Mouse (Mus musculus): ENCODE data around the gene 4930516K23Rik. TPM values are rescaled to one million over a fixed set of nuclear protein-coding genes. Genes with fewer than 3 reads are reported as not detected.

4930516K23Rik gene
- total and polyA plus RNA-seq, 3 experiments: not detected

GRCm38 (mm10) chr7:104071769-104072168, 10.5 kb upstream of the 4930516K23Rik start, which contains the start of gene Olfr644:
Gene Olfr644, minus strand, starts transcription at chr7:104071869.
- TF ChIP-seq CTCF (IDR thresholded peaks at IDR 0.05 in 2 of 3, conservative IDR thresholded peaks at IDR 0.05 in 1 of 3; ENCODE audit: control insufficient read depth in 1 of 3, insufficient read depth in 1 of 3, low read depth in 2 of 3, low read length in 3 of 3, poor library complexity in 1 of 3, severe bottlenecking in 1 of 3) (no peak), UBTF (IDR thresholded peaks at IDR 0.05; ENCODE audit: borderline replicate concordance, insufficient read depth, low read depth, low read length) (no peak), RAD21 (IDR thresholded peaks at IDR 0.05; ENCODE audit: low read depth, low read length) (no peak), MYB (IDR thresholded peaks at IDR 0.05; ENCODE audit: low read depth, low read length) (no peak), MAZ (IDR thresholded peaks at IDR 0.05; ENCODE audit: low read depth, low read length) (no peak), CHD2 (IDR thresholded peaks at IDR 0.05; ENCODE audit: low read length) (no peak), MEF2A (IDR thresholded peaks at IDR 0.05; ENCODE audit: extremely low read depth, insufficient replicate concordance, low read depth, low read length, poor library complexity, severe bottlenecking) (no peak), GATA1 (IDR thresholded peaks at IDR 0.05; ENCODE audit: low read depth, low read length) (no peak)
- Histone ChIP-seq H3K4me3 (ENCODE audit: control insufficient read depth in 1 of 2, insufficient read depth in 1 of 2, low read depth in 2 of 2, low read length in 2 of 2) (no peak within 1 kb of the TSS), H3K27me3 (ENCODE audit: control insufficient read depth in 1 of 2, insufficient read depth in 2 of 2, low read length in 2 of 2) (0 out of 4 replicates have a peak, but pooled peaks cover 0 to 1% of the 10 kb centered on the region in 2 experiments), H3K9ac (ENCODE audit: control insufficient read depth, low read depth, low read length, poor library complexity, severe bottlenecking) (no peak within 1 kb of the TSS), H3K36me3 (ENCODE audit: control insufficient read depth in 1 of 2, insufficient read depth in 2 of 2, low read length in 2 of 2) (no peaks in the 10 kb centered on the region), H3K79me2 (ENCODE audit: control insufficient read depth, insufficient read depth, low read length, poor library complexity) (no peaks in the 10 kb centered on the region), H3K4me1 (ENCODE audit: control insufficient read depth in 1 of 2, insufficient read depth in 2 of 2, low read length in 2 of 2) (no peaks in the 10 kb centered on the region), H3K9me3 (replicated peaks; ENCODE audit: insufficient read depth, low read length) (no peaks in the 10 kb centered on the region), H3K27ac (ENCODE audit: control insufficient read depth, low read depth, low read length) (no peak within 1 kb of the TSS)
- DNase-seq (ENCODE audit: low read depth, low spot score): no peak

GRCm38 (mm10) chr7:104059215-104059614, 2.0 kb downstream of the 4930516K23Rik start:
- no peaks in the 10 kb centered on the region for H3K36me3 ChIP-seq (ENCODE audit: control insufficient read depth in 1 of 2, insufficient read depth in 2 of 2, low read length in 2 of 2)
- H3K79me2 ChIP-seq (ENCODE audit: control insufficient read depth, insufficient read depth, low read length, poor library complexity): no peaks in the 10 kb centered on the region
- no peaks in the 10 kb centered on the region for H3K9me3 ChIP-seq (replicated peaks; ENCODE audit: insufficient read depth, low read length)
- H3K4me1 ChIP-seq (ENCODE audit: control insufficient read depth in 1 of 2, insufficient read depth in 2 of 2, low read length in 2 of 2): no peaks in the 10 kb centered on the region
- H3K9ac ChIP-seq (ENCODE audit: control insufficient read depth, low read depth, low read length, poor library complexity, severe bottlenecking): no peak overlapping the region
- H3K27ac ChIP-seq (ENCODE audit: control insufficient read depth, low read depth, low read length): no peak overlapping the region
- no peaks in the 10 kb centered on the region; a peak in 2 of 4 replicates for H3K27me3 ChIP-seq (ENCODE audit: control insufficient read depth in 1 of 2, insufficient read depth in 2 of 2, low read length in 2 of 2)
- no peak for DNase-seq (ENCODE audit: low read depth, low spot score)
- TF ChIP-seq EP300 (IDR thresholded peaks at IDR 0.05; ENCODE audit: low read depth in 1 of 2, low read length in 2 of 2) (no peak), ZKSCAN1 (IDR thresholded peaks at IDR 0.05; ENCODE audit: low read depth, low read length) (no peak), UBTF (IDR thresholded peaks at IDR 0.05; ENCODE audit: borderline replicate concordance, insufficient read depth, low read depth, low read length) (no peak), RCOR1 (IDR thresholded peaks at IDR 0.05; ENCODE audit: low read depth, low read length) (no peak), MAZ (IDR thresholded peaks at IDR 0.05; ENCODE audit: low read depth, low read length) (no peak), ETS1 (IDR thresholded peaks at IDR 0.05; ENCODE audit: low read depth, low read length) (no peak), ZC3H11A (IDR thresholded peaks at IDR 0.05; ENCODE audit: low read depth, low read length) (no peak), ZNF384 (IDR thresholded peaks at IDR 0.05; ENCODE audit: low read depth, low read length) (no peak), ELF1 (IDR thresholded peaks at IDR 0.05; ENCODE audit: low read depth, low read length) (no peak), TAL1 (IDR thresholded peaks at IDR 0.05; ENCODE audit: low read length) (no peak), NRF1 (IDR thresholded peaks at IDR 0.05; ENCODE audit: insufficient read depth, low read depth, low read length, poor library complexity, severe bottlenecking) (no peak), GATA1 (IDR thresholded peaks at IDR 0.05; ENCODE audit: low read depth, low read length) (no peak), CHD2 (IDR thresholded peaks at IDR 0.05; ENCODE audit: low read length) (no peak), POLR2A (IDR thresholded peaks at IDR 0.05; ENCODE audit: control insufficient read depth in 1 of 2, insufficient read depth in 1 of 2, low read depth in 1 of 2, low read length in 2 of 2, poor library complexity in 1 of 2) (no peak), BHLHE40 (IDR thresholded peaks at IDR 0.05; ENCODE audit: borderline replicate concordance, low read depth, low read length) (no peak), RAD21 (IDR thresholded peaks at IDR 0.05; ENCODE audit: low read depth, low read length) (no peak), POLR2AphosphoS2 (IDR thresholded peaks at IDR 0.05; ENCODE audit: low read length) (no peak), MEF2A (IDR thresholded peaks at IDR 0.05; ENCODE audit: extremely low read depth, insufficient replicate concordance, low read depth, low read length, poor library complexity, severe bottlenecking) (no peak), E2F4 (IDR thresholded peaks at IDR 0.05; ENCODE audit: borderline replicate concordance, low read depth, low read length) (no peak), CTCF (IDR thresholded peaks at IDR 0.05 in 2 of 3, conservative IDR thresholded peaks at IDR 0.05 in 1 of 3; ENCODE audit: control insufficient read depth in 1 of 3, insufficient read depth in 1 of 3, low read depth in 2 of 3, low read length in 3 of 3, poor library complexity in 1 of 3, severe bottlenecking in 1 of 3) (no peak)
- no peak overlapping the region for H3K4me3 ChIP-seq (ENCODE audit: control insufficient read depth in 1 of 2, insufficient read depth in 1 of 2, low read depth in 2 of 2, low read length in 2 of 2)

Measured in MEL (cell line).